Mouse (Mus musculus) forebrain, embryonic 15.5 days (tissue): ENCODE results near the gene Krt35. TPM values are rescaled to one million over a fixed set of nuclear protein-coding genes. Genes with fewer than 3 reads are reported as not detected.

Experiments used
- ATAC-seq: fragments of 200-750 bp; cut with Nextera tagmentation; replicated peaks from 2 replicates; pipeline ENCODE4 v1.8.0; 2017; ENCODE audit warnings: mild to moderate bottlenecking, moderate TSS enrichment, moderate library complexity
- H3K27ac ChIP-seq: fragments of 300-500 bp; sonication (generic); replicated peaks from 2 replicates; pipeline ENCODE4 v1.5.1; 2015; ENCODE audit warnings: mild to moderate bottlenecking, inconsistent platforms
- H3K27me3 ChIP-seq: fragments of 300-500 bp; sonication (generic); 2 replicates; pipeline ENCODE4 v1.6.1; 2015; ENCODE audit warnings: inconsistent platforms
- H3K36me3 ChIP-seq: fragments of 300-500 bp; sonication (generic); 2 replicates; pipeline ENCODE4 v1.6.1; 2015; ENCODE audit warnings: mild to moderate bottlenecking, inconsistent platforms
- H3K4me1 ChIP-seq: fragments of 300-500 bp; sonication (generic); 2 replicates; pipeline ENCODE4 v1.6.1; 2015; ENCODE audit warnings: inconsistent platforms
- H3K4me2 ChIP-seq: fragments of 300-500 bp; sonication (generic); replicated peaks from 2 replicates; pipeline ENCODE4 v1.6.1; 2015; ENCODE audit warnings: mild to moderate bottlenecking, inconsistent platforms
- H3K4me3 ChIP-seq: fragments of 300-500 bp; sonication (generic); 2 replicates; pipeline ENCODE4 v1.5.1; 2015; ENCODE audit warnings: mild to moderate bottlenecking, inconsistent platforms
- H3K9ac ChIP-seq: fragments of 300-500 bp; sonication (generic); replicated peaks from 2 replicates; pipeline ENCODE4 v1.6.1; 2015; ENCODE audit warnings: mild to moderate bottlenecking, inconsistent platforms
- H3K9me3 ChIP-seq: fragments of 300-500 bp; sonication (generic); 2 replicates; pipeline ENCODE4 v1.6.1; 2016; ENCODE audit warnings: inconsistent platforms
- WGBS: fragments of 180-500 bp; shearing (Covaris S2); methylation state at CpG from one replicate; pipeline ENCODE4 v1.1.7; 2015; ENCODE audit warnings: mixed read lengths; 5-methylcytosine and 5-hydroxymethylcytosine counted together
- polyA plus RNA-seq: library from polyadenylated mRNA; unstranded; fragments of >200 nt; fragmentation: Nextera tagmentation; extraction: Ambion mirVana; gene quantifications from 2 replicates; pipeline ENCODE4 v1.2.1, GENCODE M21; 2015

The Krt35 gene
- polyA plus RNA-seq, result not detected in 2 replicates

DNA sequence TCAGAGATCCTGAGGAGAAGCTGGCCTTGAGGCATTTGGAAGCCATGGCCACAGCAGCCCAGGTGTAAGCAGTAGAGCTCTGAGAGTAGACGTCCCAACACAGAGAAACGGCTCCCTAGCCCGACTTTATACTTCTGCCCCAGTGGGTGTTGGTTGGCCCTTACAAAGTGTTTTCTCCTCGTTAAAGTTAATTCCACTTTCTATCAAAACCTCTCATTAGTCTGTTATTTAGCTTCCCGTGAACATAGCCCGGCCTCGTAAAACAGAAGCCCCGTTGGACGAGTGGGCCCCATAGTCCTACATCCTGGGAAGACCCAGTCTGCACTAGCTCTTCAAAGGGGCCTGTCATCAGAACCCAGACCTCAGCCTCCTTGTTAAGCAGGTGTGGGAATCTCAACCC lies at the start of gene Krt35:
TSS of gene Krt35 (minus strand) at position 101 of the 400 bp plus-strand sequence.
- H3K4me3 ChIP-seq, result no peak within 1 kb of the TSS
- H3K9me3 ChIP-seq, result no peaks in the 10 kb centered on the region
- no peaks in the 10 kb centered on the region for H3K27me3 ChIP-seq
- H3K4me2 ChIP-seq, result no peak within 1 kb of the TSS
- no peaks in the 10 kb centered on the region for H3K4me1 ChIP-seq
- no peak within 1 kb of the TSS for H3K9ac ChIP-seq
- H3K36me3 ChIP-seq, result no peaks in the 10 kb centered on the region
- no peak for ATAC-seq
- 45% methylated on average over 9 of the region's 9 CpGs for WGBS
- no peak within 1 kb of the TSS for H3K27ac ChIP-seq

DNA sequence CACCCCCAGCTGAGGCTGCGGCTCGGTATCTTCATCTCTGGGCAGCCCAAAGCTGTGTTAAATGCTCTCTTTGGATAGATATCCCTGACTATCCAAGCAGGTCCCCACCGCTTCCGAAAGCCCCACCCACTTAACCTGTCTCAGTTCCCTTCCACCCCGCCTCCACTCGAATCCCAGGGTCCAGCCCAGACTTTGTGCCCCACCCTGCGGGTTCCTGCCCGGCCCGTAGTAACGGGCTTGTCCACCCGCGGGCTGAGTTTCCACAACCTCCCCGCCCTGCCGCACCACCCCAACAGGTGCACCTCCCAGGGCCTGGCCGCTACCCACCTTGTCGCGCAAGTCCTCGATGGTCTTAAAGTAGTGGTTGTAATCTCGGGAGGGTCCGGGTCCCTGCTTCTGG lies 49.1 kb upstream of the Krt35 start:
- Histone ChIP-seq H3K4me2 (peak overlapping the region; percentile 26), H3K27ac (no peak overlapping the region), H3K4me3 (0 out of 2 replicates have a peak overlapping the region, but pooled peaks have one; percentile 7), H3K4me1 (0 out of 2 replicates have a peak, but pooled peaks cover 6% of the 10 kb centered on the region), H3K9ac (no peak overlapping the region), H3K27me3 (peaks cover 29% of the 10 kb centered on the region), H3K36me3 (no peaks in the 10 kb centered on the region), H3K9me3 (no peaks in the 10 kb centered on the region)
- WGBS, result under 1% methylated on average over 20 of the region's 20 CpGs
- ATAC-seq, result no peak

DNA sequence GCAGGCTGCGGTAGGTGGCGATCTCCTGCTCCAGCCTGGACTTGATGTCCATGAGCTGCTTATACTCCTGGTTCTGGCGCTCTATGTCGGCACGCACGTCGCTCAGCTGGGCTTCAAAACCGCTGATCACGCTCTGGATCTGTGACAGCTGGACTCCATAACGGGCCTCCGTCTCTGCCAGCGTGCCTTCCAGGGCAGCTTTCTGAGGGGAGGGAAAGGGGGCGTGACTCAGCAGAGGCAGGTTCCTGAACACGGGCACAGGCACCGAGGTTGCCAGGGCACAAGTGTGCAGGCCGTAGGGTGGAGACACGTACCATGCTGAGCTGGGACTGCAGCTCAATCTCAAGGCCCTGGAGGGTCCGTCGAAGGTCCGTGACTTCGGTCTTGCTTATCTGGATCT lies 44.9 kb upstream of the Krt35 start:
- no peaks in the 10 kb centered on the region for H3K9me3 ChIP-seq
- H3K4me3 ChIP-seq, result no peak overlapping the region
- H3K36me3 ChIP-seq, result no peaks in the 10 kb centered on the region
- peaks cover 21% of the 10 kb centered on the region; the same call in 1 of the 2 replicates for H3K27me3 ChIP-seq
- no peak overlapping the region for H3K9ac ChIP-seq
- no peak overlapping the region for H3K27ac ChIP-seq
- H3K4me2 ChIP-seq, result no peak overlapping the region
- WGBS, result 82% methylated on average over 21 of the region's 21 CpGs
- ATAC-seq, result no peak
- H3K4me1 ChIP-seq, result peaks cover 20% of the 10 kb centered on the region

DNA sequence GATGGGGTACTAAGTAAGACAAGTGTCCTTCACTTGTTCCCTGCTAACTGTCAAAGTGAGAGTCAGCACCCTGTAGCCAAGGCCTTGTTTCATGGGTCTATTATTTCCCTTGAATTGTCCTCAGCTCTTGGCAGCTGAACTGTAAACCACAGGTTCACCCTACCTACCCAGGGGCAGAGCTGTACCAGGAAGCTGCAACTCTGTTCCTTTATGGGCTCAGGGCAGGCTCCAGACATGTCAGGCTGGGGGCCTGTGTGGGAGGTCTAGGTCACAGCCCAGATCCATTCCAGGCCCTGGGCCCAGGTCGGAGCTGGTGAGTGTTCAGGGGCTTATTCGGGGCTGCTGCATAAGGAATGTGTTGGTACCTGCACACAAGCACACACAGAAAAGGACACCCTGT lies 43.4 kb upstream of the Krt35 start:
- Histone ChIP-seq H3K36me3 (no peaks in the 10 kb centered on the region), H3K27me3 (peaks cover 6% of the 10 kb centered on the region; the same call in 1 of the 2 replicates), H3K9ac (no peak overlapping the region), H3K4me1 (peaks cover 14% of the 10 kb centered on the region), H3K9me3 (no peaks in the 10 kb centered on the region), H3K4me3 (no peak overlapping the region), H3K27ac (no peak overlapping the region), H3K4me2 (no peak overlapping the region)
- ATAC-seq, result no peak
- 79% methylated on average over 2 of the region's 2 CpGs for WGBS

DNA sequence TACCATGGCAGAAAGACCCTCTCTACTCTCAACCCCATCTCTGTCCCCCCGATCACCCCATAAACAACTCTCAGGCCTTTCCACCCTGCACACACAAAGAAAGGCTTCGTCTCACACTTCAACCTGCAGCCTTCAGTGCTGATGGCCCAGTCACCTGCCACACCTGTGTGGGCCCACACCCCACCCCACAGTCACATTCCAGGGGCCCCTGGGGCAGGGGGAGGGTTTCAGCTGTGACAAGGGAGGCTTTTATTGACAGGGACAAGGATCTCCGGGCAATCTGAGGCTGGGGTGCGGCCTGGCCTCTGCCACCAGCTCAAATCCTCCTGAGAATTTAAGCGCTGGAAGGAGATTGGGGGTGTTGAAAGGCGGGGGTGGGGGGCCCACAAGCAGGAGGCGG lies 42.8 kb upstream of the Krt35 start:
- no peak for ATAC-seq
- H3K4me1 ChIP-seq, result peaks cover 14% of the 10 kb centered on the region
- H3K27me3 ChIP-seq, result peaks cover under 1% of the 10 kb centered on the region; the same call in 1 of the 2 replicates
- H3K4me2 ChIP-seq, result no peak overlapping the region
- H3K4me3 ChIP-seq, result no peak overlapping the region
- no peak overlapping the region for H3K27ac ChIP-seq
- no peaks in the 10 kb centered on the region for H3K9me3 ChIP-seq
- no peak overlapping the region for H3K9ac ChIP-seq
- WGBS, result 50% methylated on average over 7 of the region's 7 CpGs
- H3K36me3 ChIP-seq, result no peaks in the 10 kb centered on the region

DNA sequence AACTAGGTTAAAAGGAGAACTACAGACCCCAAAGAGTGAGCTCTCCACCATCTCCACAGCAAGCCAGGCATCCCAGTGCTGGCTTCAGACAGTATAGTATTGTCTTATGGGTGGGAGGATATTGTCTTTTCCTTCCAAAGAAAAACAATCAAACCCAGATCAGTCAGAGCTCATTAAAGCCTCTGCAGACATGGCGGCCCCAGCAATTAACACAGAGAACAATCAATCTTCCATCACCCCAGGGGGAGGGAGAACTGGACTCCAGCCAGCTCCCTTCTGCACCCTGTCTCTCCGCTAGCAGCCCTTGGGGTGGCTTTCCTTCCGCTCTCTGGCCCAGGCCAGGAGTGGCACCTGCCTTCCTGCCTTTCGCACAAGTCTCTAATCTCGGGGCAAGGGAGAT lies 41.7 kb upstream of the Krt35 start:
- Histone ChIP-seq H3K4me3 (no peak overlapping the region), H3K4me1 (peaks cover 14% of the 10 kb centered on the region), H3K27me3 (no peaks in the 10 kb centered on the region), H3K9me3 (no peaks in the 10 kb centered on the region), H3K4me2 (no peak overlapping the region), H3K36me3 (no peaks in the 10 kb centered on the region), H3K27ac (no peak overlapping the region), H3K9ac (no peak overlapping the region)
- WGBS, result 24% methylated on average over 5 of the region's 5 CpGs
- ATAC-seq, result peak; percentile 53

DNA sequence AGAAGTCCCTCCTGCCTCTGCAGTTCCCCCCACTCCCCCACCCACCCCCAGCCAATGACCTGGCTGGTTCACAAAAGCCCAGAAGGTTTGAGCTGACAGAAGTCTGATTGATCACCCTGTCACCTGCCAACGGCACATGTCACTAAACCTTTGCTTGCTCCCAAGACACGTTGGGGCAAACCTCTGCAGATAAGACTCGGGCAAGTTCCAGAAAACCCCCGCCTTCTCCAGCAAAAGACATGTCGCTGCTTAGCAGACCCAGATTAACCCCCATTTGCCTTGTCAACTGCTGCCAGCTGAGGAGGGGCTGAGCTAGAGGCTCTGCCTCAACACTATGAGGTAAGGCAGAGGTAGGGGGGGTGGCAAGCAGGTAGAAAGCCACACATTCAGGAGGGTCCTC lies 40.5 kb upstream of the Krt35 start:
- Histone ChIP-seq H3K27me3 (no peaks in the 10 kb centered on the region), H3K4me1 (peaks cover 14% of the 10 kb centered on the region), H3K36me3 (no peaks in the 10 kb centered on the region), H3K9ac (no peak overlapping the region), H3K9me3 (no peaks in the 10 kb centered on the region), H3K4me3 (no peak overlapping the region), H3K27ac (no peak overlapping the region), H3K4me2 (no peak overlapping the region)
- ATAC-seq, result no peak
- WGBS, result 51% methylated on average over 5 of the region's 5 CpGs

DNA sequence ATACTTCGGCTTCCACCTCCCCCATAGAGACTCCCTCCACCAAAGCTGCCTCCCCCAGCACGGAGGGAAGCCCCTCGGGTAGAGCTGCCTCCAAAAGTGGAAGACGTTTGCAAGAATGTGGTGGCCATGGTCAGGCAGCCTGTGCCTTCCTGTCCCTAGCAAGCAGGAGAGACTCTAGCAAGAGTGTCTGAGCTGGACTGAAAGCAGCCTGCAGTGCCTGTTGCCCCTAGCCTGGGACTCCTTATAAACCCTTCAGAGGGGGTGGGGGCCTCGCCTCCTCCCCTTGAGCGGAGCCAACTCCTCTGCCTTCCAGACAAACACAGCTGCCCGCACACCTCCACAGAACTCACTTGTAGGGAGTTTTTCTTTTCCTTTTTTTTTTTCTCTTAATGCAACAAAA lies 39.7 kb upstream of the Krt35 start, which contains the start of gene Krt15:
TSS of gene Krt15 (minus strand) at position 198 of the 400 bp plus-strand sequence.
- Histone ChIP-seq H3K4me2 (no peak within 1 kb of the TSS), H3K4me3 (no peak within 1 kb of the TSS), H3K36me3 (no peaks in the 10 kb centered on the region), H3K9me3 (no peaks in the 10 kb centered on the region), H3K9ac (no peak within 1 kb of the TSS), H3K27ac (no peak within 1 kb of the TSS), H3K4me1 (peaks cover 14% of the 10 kb centered on the region), H3K27me3 (no peaks in the 10 kb centered on the region)
- no peak for ATAC-seq
- WGBS, result 77% methylated on average over 7 of the region's 7 CpGs

DNA sequence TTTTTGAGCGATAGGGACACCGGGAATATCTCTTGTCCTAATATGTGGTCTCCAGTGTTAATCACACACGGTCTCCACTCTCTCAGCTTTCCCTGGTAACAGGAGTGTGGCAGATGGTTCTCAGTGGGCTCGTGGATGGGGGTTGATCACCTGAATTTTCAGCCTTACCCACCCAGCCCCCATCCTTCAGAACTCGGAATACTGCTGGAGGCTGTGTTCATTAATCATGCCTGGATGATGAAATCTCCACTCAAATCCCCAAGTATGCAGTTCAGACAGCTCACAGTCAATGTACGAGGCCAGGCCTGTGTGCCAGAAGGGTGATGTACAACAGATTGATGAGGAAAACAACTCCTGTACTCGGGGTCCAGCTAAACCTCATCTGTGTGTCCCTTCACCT lies 28.9 kb upstream of the Krt35 start:
- Histone ChIP-seq H3K36me3 (no peaks in the 10 kb centered on the region), H3K4me1 (no peaks in the 10 kb centered on the region), H3K27me3 (no peaks in the 10 kb centered on the region), H3K9ac (no peak overlapping the region), H3K4me2 (no peak overlapping the region), H3K27ac (no peak overlapping the region), H3K4me3 (no peak overlapping the region), H3K9me3 (no peaks in the 10 kb centered on the region)
- no peak for ATAC-seq
- WGBS, result 84% methylated on average over 7 of the region's 7 CpGs

DNA sequence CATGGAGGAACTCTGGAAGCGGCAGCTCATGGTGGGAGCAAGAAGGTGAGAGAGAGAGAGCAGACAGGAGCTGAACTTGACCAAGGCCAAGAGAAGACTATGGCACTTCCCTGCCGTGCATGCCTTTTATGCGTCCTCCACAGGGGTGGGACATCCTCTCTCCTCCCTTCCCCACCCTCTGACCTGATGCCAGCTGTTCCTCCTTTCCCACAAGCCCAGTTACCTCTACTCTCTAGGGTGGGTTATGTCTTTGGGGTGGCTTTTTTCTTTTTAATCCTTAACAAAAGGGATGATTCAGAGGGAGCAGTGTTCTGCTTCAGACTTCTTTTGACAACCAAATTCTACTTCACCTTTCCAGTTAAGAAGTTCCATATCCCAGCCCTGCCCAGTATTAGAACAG lies 25.4 kb upstream of the Krt35 start, which contains the start of gene Krt13:
TSS of gene Krt13 (minus strand) at position 101 of the 400 bp plus-strand sequence.
- no peak within 1 kb of the TSS for H3K4me2 ChIP-seq
- no peak for ATAC-seq

DNA sequence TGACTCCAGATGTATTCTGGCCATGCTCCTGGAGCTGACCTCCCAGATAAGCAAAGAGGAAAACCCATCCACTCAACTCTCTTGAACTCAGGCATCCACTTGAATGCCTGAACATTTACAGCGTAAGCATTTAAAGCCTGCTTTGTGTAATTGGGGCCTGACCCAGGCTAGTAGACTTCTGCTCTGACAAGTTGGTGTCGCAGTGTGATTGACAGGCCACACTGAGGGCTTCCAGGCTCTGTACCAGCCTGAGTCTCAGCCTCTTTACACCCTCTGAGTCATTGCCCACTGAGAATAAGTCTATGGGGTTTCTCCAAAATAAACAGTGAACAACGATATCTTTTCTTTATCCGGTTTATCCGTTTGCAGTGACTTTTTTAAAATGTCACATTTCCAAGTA lies 24.3 kb upstream of the Krt35 start:
- Histone ChIP-seq H3K9ac (no peak overlapping the region), H3K27ac (no peak overlapping the region), H3K4me3 (no peak overlapping the region), H3K9me3 (no peaks in the 10 kb centered on the region), H3K36me3 (no peaks in the 10 kb centered on the region), H3K4me2 (no peak overlapping the region), H3K27me3 (no peaks in the 10 kb centered on the region), H3K4me1 (no peaks in the 10 kb centered on the region)
- 91% methylated on average over 5 of the region's 5 CpGs for WGBS
- ATAC-seq, result no peak

More for the DNA sequence above, 25.4 kb upstream of the Krt35 start, which contains the start of gene Krt13:
- Histone ChIP-seq H3K27me3 (no peaks in the 10 kb centered on the region), H3K9me3 (no peaks in the 10 kb centered on the region), H3K27ac (no peak within 1 kb of the TSS), H3K36me3 (no peaks in the 10 kb centered on the region), H3K9ac (no peak within 1 kb of the TSS), H3K4me3 (no peak within 1 kb of the TSS), H3K4me1 (no peaks in the 10 kb centered on the region)
- WGBS, result 83% methylated on average over 3 of the region's 3 CpGs

DNA sequence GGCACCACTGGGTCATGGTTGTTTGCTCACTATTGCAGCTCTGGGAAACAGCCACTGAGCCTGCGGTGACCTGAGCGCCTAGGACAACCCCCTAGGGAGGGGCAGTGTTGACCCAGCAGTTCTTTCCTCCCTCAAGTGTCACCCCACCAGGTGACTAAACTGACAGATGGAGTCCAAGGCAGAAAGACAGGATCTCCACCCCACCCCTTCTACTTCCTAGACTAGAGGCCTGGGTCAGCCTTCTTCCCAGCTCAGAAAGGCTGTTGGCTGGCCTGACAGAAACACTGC lies 17.6 kb upstream of the Krt35 start:
- no peaks in the 10 kb centered on the region for H3K36me3 ChIP-seq

DNA sequence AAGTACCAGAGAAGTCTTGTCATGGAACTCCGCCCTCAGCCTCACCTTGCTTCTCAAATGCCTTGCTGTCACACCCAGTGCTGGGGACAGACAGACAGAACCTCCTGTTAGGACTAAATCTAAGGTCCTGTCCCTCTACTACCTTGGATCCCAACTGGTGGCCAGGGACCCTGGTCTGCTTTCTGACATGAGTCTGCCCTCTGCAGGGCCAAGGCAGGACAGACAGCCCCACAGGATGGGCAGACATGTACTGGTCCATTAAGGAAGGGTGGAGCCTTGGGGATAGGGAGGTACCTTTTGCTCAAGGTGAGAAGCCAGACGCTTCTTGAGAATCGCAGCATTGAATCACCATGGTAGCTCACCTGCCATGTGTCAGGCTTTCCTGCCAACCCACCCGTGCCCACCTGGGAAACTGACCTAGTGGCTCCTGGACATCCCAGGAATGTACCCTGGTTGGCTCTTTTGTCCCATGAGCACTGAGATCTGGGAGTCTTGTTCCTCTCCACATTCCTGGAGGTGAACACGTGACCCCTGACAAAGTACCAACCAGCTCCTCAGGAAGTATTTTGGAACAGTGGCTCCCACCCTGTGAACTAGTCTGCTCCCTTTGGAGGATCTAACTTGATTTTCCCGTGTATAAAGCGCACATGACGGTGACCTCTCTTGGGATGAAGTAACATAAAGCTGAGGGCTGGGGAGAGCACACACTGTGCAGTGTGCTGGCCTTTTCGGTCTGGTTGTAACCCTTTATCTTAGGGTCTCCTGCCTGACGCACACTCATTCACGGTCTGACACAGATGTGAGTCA lies 17.1 kb upstream of the Krt35 start:
- H3K36me3 ChIP-seq, result no peaks in the 10 kb centered on the region
- H3K9me3 ChIP-seq, result no peaks in the 10 kb centered on the region
- H3K27ac ChIP-seq, result no peak overlapping the region
- H3K9ac ChIP-seq, result no peak overlapping the region
- no peaks in the 10 kb centered on the region for H3K4me1 ChIP-seq
- H3K4me3 ChIP-seq, result no peak overlapping the region
- H3K4me2 ChIP-seq, result no peak overlapping the region
- 92% methylated on average over 11 of the region's 11 CpGs for WGBS
- no peaks in the 10 kb centered on the region for H3K27me3 ChIP-seq
- no peak for ATAC-seq

More for the DNA sequence above, 17.6 kb upstream of the Krt35 start:
- no peaks in the 10 kb centered on the region for H3K27me3 ChIP-seq
- 92% methylated on average over 2 of the region's 2 CpGs for WGBS
- no peak overlapping the region for H3K9ac ChIP-seq
- H3K4me2 ChIP-seq, result no peak overlapping the region
- H3K27ac ChIP-seq, result no peak overlapping the region
- H3K4me1 ChIP-seq, result no peaks in the 10 kb centered on the region
- no peak for ATAC-seq
- H3K4me3 ChIP-seq, result no peak overlapping the region
- H3K9me3 ChIP-seq, result no peaks in the 10 kb centered on the region
